Comparison of ENCODE assay signal across 10 mouse cellular contexts in genomic region chr2:4462480-4462879, GRCm38 (mm10).
DNase-seq lines count a peak whose midpoint lies in the region; ATAC-seq and TF ChIP-seq lines count a peak whose summit lies in the region.
"Had no signal": no experiment of that assay in that cellular context is flagged by ENCODE, and none has a peak within 500 bp of the region (broad histone marks: within the 10 kb centered on the region; RNA-seq: fewer than 3 reads in every experiment).

No protein-coding gene starts in this region.

- no peak for DNase-seq in heart, adult 2 months
- no peak for DNase-seq in CH12.LX (ENCODE audit: extremely low read depth)
- DNase-seq in embryonic facial prominence, embryonic 14.5 days (ENCODE audit: low spot score), result no peak
- DNase-seq in cerebellum, adult 2 months, result no peak
- DNase-seq in MN1 (ENCODE audit: low spot score), result no peak
- no peak for DNase-seq in left cerebral cortex, postnatal 14 days (ENCODE audit: low spot score in 2 of 2)

- H3K27ac ChIP-seq in heart, embryonic 11.5 days (ENCODE audit: low read depth, low read length), result no peak overlapping the region
- no peak overlapping the region for H3K27ac ChIP-seq in heart, adult 2 months
- no peak overlapping the region for H3K27ac ChIP-seq in CH12.LX (ENCODE audit: insufficient read depth, low read depth)
- H3K27ac ChIP-seq in embryonic facial prominence, embryonic 14.5 days (replicated peaks; ENCODE audit: low read depth, low read length), result no peak overlapping the region
- peak overlapping the region; percentile 73 for H3K27ac ChIP-seq in midbrain, embryonic 12.5 days (replicated peaks)
- H3K27ac ChIP-seq in cerebellum, adult 2 months (ENCODE audit: insufficient read depth, low read length), result no peak overlapping the region
- H3K27ac ChIP-seq: macrophage had no signal

- no peaks in the 10 kb centered on the region for H3K36me3 ChIP-seq in heart, embryonic 11.5 days (ENCODE audit: control insufficient read depth, insufficient read depth, low read length)
- H3K36me3 ChIP-seq in heart, adult 2 months (ENCODE audit: control insufficient read depth, insufficient read depth, low read length), result no peaks in the 10 kb centered on the region
- no peaks in the 10 kb centered on the region for H3K36me3 ChIP-seq in CH12.LX (replicated peaks in 1 of 2; ENCODE audit: control insufficient read depth in 1 of 2, insufficient read depth in 1 of 2, low read length in 1 of 2)
- 0 out of 2 replicates have a peak, but pooled peaks cover 3% of the 10 kb centered on the region for H3K36me3 ChIP-seq in embryonic facial prominence, embryonic 14.5 days (ENCODE audit: control insufficient read depth, insufficient read depth, low read length)
- H3K36me3 ChIP-seq in midbrain, embryonic 12.5 days, result peaks cover 11% of the 10 kb centered on the region; the same call in 1 of the 2 replicates

- intact Hi-C loops in heart, adult 2 months (cut with DNase I), result no loop called here
- intact Hi-C loops in left cerebral cortex, postnatal 14 days (cut with DNase I), result no loop called here

- TF ChIP-seq POLR2A in heart, adult 2 months (IDR thresholded peaks at IDR 0.05; ENCODE audit: insufficient read depth, low read depth, low read length), result no peak
- TF ChIP-seq POLR2A in CH12.LX (IDR thresholded peaks at IDR 0.05; ENCODE audit: low read depth, low read length), result no peak
- TF ChIP-seq POLR2A in cerebellum, adult 2 months (IDR thresholded peaks at IDR 0.05; ENCODE audit: borderline replicate concordance, insufficient read depth, low read length), result no peak

- no peaks in the 10 kb centered on the region for H3K9me3 ChIP-seq in heart, embryonic 11.5 days (replicated peaks; ENCODE audit: control insufficient read depth, low read length)
- H3K9me3 ChIP-seq in CH12.LX (replicated peaks; ENCODE audit: low read length), result no peaks in the 10 kb centered on the region
- H3K9me3 ChIP-seq in embryonic facial prominence, embryonic 14.5 days (ENCODE audit: control insufficient read depth, low read length), result no peaks in the 10 kb centered on the region
- no peaks in the 10 kb centered on the region for H3K9me3 ChIP-seq in midbrain, embryonic 12.5 days

- ATAC-seq in heart, embryonic 11.5 days (replicated peaks; ENCODE audit: insufficient number of reproducible peaks, low FRiP score, low TSS enrichment), result no peak
- peak; percentile 32 for ATAC-seq in embryonic facial prominence, embryonic 14.5 days (ENCODE audit: low read depth)
- ATAC-seq in midbrain, embryonic 12.5 days (ENCODE audit: low FRiP score, low read depth), result peak; percentile 75
- ATAC-seq: activated CD4-positive, CD25-positive, alpha-beta regulatory T cell, adult 4 months had no signal

- H3K4me1 ChIP-seq in heart, embryonic 11.5 days (ENCODE audit: control insufficient read depth, insufficient read depth, low read length), result peaks cover 14% of the 10 kb centered on the region
- H3K4me1 ChIP-seq in heart, adult 2 months (ENCODE audit: control insufficient read depth, insufficient read depth, low read length), result peaks cover 9% of the 10 kb centered on the region
- H3K4me1 ChIP-seq in CH12.LX (ENCODE audit: control insufficient read depth in 1 of 2, insufficient read depth in 2 of 2), result no peaks in the 10 kb centered on the region
- H3K4me1 ChIP-seq in embryonic facial prominence, embryonic 14.5 days (ENCODE audit: control insufficient read depth, insufficient read depth, low read length), result peaks cover 19% of the 10 kb centered on the region
- H3K4me1 ChIP-seq in midbrain, embryonic 12.5 days, result peaks cover 53% of the 10 kb centered on the region
- H3K4me1 ChIP-seq in cerebellum, adult 2 months (ENCODE audit: control insufficient read depth, insufficient read depth, low read length), result peaks cover 4% of the 10 kb centered on the region

- dilution Hi-C loops in CH12.LX (cut with MboI; ENCODE audit: extremely low pct_ligation_motif_present, extremely low pct_unique_long_range_greater_than_20kb, low sequenced_read_pairs), result no loop called here

- no peak overlapping the region for H3K9ac ChIP-seq in heart, embryonic 11.5 days (ENCODE audit: low read depth, low read length)
- H3K9ac ChIP-seq in heart, adult 2 months (ENCODE audit: low read depth, low read length), result no peak overlapping the region
- H3K9ac ChIP-seq in CH12.LX (ENCODE audit: insufficient read depth, low read depth), result no peak overlapping the region
- no peak overlapping the region for H3K9ac ChIP-seq in embryonic facial prominence, embryonic 14.5 days (ENCODE audit: low read depth, low read length)
- H3K9ac ChIP-seq in midbrain, embryonic 12.5 days (replicated peaks), result no peak overlapping the region

- 35% methylated on average over 11 of the region's 11 CpGs for WGBS in heart, embryonic 11.5 days (ENCODE audit: insufficient replicate concordance)
- 82% methylated on average over 11 of the region's 11 CpGs for WGBS in heart, adult 2 months
- 53% methylated on average over 11 of the region's 11 CpGs for WGBS in embryonic facial prominence, embryonic 14.5 days
- WGBS in midbrain, embryonic 12.5 days, result 10% methylated on average over 11 of the region's 11 CpGs
- 73% methylated on average over 11 of the region's 11 CpGs for WGBS in cerebellum, adult 2 months

- H3K4me2 ChIP-seq in heart, embryonic 11.5 days, result peak overlapping the region; percentile 43; the same call in 1 of the 2 replicates
- H3K4me2 ChIP-seq in CH12.LX (ENCODE audit: insufficient read depth, low read depth, poor library complexity, severe bottlenecking), result no peak overlapping the region
- H3K4me2 ChIP-seq in embryonic facial prominence, embryonic 14.5 days (ENCODE audit: low read depth, low read length), result no peak overlapping the region
- peak overlapping the region; percentile 39 for H3K4me2 ChIP-seq in midbrain, embryonic 12.5 days (replicated peaks)

- TF ChIP-seq EP300 in heart, adult 2 months (IDR thresholded peaks at IDR 0.05; ENCODE audit: insufficient read depth, low read depth, low read length), result no peak
- no peak for TF ChIP-seq EP300 in CH12.LX (IDR thresholded peaks at IDR 0.05; ENCODE audit: low read length)

- H3K27me3 ChIP-seq in heart, embryonic 11.5 days (ENCODE audit: control insufficient read depth, insufficient read depth, low read length), result no peaks in the 10 kb centered on the region
- no peaks in the 10 kb centered on the region for H3K27me3 ChIP-seq in heart, adult 2 months (ENCODE audit: control insufficient read depth, insufficient read depth, low read length)
- H3K27me3 ChIP-seq in CH12.LX (replicated peaks), result no peaks in the 10 kb centered on the region
- no peaks in the 10 kb centered on the region for H3K27me3 ChIP-seq in embryonic facial prominence, embryonic 14.5 days (replicated peaks; ENCODE audit: control insufficient read depth, insufficient read depth, low read length)
- H3K27me3 ChIP-seq in midbrain, embryonic 12.5 days, result no peaks in the 10 kb centered on the region
- H3K27me3 ChIP-seq in cerebellum, adult 2 months (ENCODE audit: control insufficient read depth, insufficient read depth, low read length), result no peaks in the 10 kb centered on the region

- no peak for TF ChIP-seq RAD21 in CH12.LX (IDR thresholded peaks at IDR 0.05; ENCODE audit: low read depth, low read length)

- TF ChIP-seq CTCF in heart, adult 2 months (IDR thresholded peaks at IDR 0.05), result no peak
- no peak for TF ChIP-seq CTCF in CH12.LX (conservative IDR thresholded peaks at IDR 0.05 in 1 of 2, IDR thresholded peaks at IDR 0.05 in 1 of 2; ENCODE audit: low read depth in 2 of 2, low read length in 2 of 2)
- no peak for TF ChIP-seq CTCF in cerebellum, adult 2 months (IDR thresholded peaks at IDR 0.05; ENCODE audit: borderline replicate concordance, insufficient read depth, low read depth, low read length)

- H3K4me3 ChIP-seq in heart, embryonic 11.5 days (ENCODE audit: low read depth, low read length), result no peak overlapping the region
- no peak overlapping the region for H3K4me3 ChIP-seq in heart, adult 2 months
- H3K4me3 ChIP-seq in CH12.LX (replicated peaks in 1 of 3; ENCODE audit: low read depth in 2 of 3, low read length in 2 of 3, poor library complexity in 1 of 3), result no peak overlapping the region
- no peak overlapping the region for H3K4me3 ChIP-seq in embryonic facial prominence, embryonic 14.5 days (ENCODE audit: low read depth, low read length)
- no peak overlapping the region for H3K4me3 ChIP-seq in midbrain, embryonic 12.5 days
- H3K4me3 ChIP-seq in cerebellum, adult 2 months (replicated peaks; ENCODE audit: insufficient read depth, low read depth, low read length), result no peak overlapping the region

- H3K79me2 ChIP-seq in heart, adult 2 months (replicated peaks; ENCODE audit: control insufficient read depth, insufficient read depth, low read length), result peaks cover 2% of the 10 kb centered on the region; the same call in 1 of the 2 replicates
- H3K79me2 ChIP-seq in CH12.LX (replicated peaks; ENCODE audit: control insufficient read depth, extremely low read depth, insufficient read depth, poor library complexity, severe bottlenecking), result no peaks in the 10 kb centered on the region

- in situ Hi-C loops in CH12.LX (cut with MboI; ENCODE audit: low pct_ligation_motif_present, low pct_unique_long_range_greater_than_20kb, low sequenced_read_pairs), result no loop called here

TF ChIP-seq in CH12.LX, 34 proteins besides CTCF, POLR2A, EP300 and RAD21:
- TF ChIP-seq SMC3 (IDR thresholded peaks at IDR 0.05; ENCODE audit: low read depth, low read length), result no peak
- TF ChIP-seq BHLHE40 (IDR thresholded peaks at IDR 0.05; ENCODE audit: low read depth, low read length), result no peak
- no peak for TF ChIP-seq USF2 (conservative IDR thresholded peaks at IDR 0.05; ENCODE audit: low read depth, low read length)
- peak; percentile 38; the same call in 1 of the 2 replicates for TF ChIP-seq ELF1 (IDR thresholded peaks at IDR 0.05; ENCODE audit: low read depth, low read length)
- TF ChIP-seq ZNF384 (IDR thresholded peaks at IDR 0.05; ENCODE audit: low read depth, low read length), result no peak
- no peak for TF ChIP-seq ZMIZ1 (IDR thresholded peaks at IDR 0.05; ENCODE audit: low read depth, low read length)
- no peak for TF ChIP-seq UBTF (IDR thresholded peaks at IDR 0.05; ENCODE audit: low read depth, low read length)
- no peak for TF ChIP-seq CHD1 (IDR thresholded peaks at IDR 0.05; ENCODE audit: low read depth, low read length)
- no peak for TF ChIP-seq NELFE (IDR thresholded peaks at IDR 0.05; ENCODE audit: low read depth, low read length)
- no peak for TF ChIP-seq MXI1 (IDR thresholded peaks at IDR 0.05; ENCODE audit: low read depth, low read length)
- TF ChIP-seq NRF1 (IDR thresholded peaks at IDR 0.05; ENCODE audit: low read depth, low read length), result peak; percentile 76
- no peak for TF ChIP-seq KAT2A (IDR thresholded peaks at IDR 0.05; ENCODE audit: insufficient replicate concordance, low read length)
- no peak for TF ChIP-seq MAZ (IDR thresholded peaks at IDR 0.05; ENCODE audit: low read depth, low read length)
- TF ChIP-seq TBP (conservative IDR thresholded peaks at IDR 0.05; ENCODE audit: low read depth, low read length), result no peak

Comparison
In these comparisons a context has a peak if more than half of its experiments do, and no peak if none do; other contexts are left out.
1. H3K4me2 ChIP-seq: peak in heart, embryonic 11.5 days (single experiment) and midbrain, embryonic 12.5 days (single experiment); none in CH12.LX (single experiment) and embryonic facial prominence, embryonic 14.5 days (single experiment).